9 mouse cellular contexts compared by ENCODE assay signal in the genomic region with DNA sequence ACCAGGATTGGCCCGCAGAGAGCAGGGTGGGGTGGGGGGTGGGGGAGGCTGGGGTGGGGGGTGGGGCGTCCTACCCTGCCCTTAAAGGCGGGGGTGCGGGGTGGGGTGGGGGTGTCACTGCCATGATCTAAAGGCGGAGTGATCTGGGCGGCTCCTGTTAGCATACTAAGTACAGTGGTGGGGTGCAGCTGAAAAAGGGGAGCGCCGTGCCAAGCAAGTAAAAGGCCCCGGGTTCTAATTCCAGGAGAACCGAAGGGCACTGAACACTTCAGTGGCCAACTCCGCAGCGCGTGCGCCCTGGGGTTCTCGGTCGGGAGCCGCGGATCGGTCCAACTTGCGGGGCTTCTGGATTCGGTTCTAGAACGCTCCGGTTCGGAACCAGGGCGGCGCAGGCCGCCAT. TPM values are rescaled to one million over a fixed set of nuclear protein-coding genes. Genes with fewer than 3 reads are reported as not detected.
DNase-seq lines count a peak whose midpoint lies in the region; ATAC-seq and TF ChIP-seq lines count a peak whose summit lies in the region.
"Had no signal": no experiment of that assay in that cellular context is flagged by ENCODE, and none has a peak within 500 bp of the region (broad histone marks: within the 10 kb centered on the region; RNA-seq: fewer than 3 reads in every experiment).

No protein-coding gene starts in this region.

- H3K27ac ChIP-seq in heart, embryonic 11.5 days (ENCODE audit: low read depth, low read length) = no peak overlapping the region
- no peak overlapping the region for H3K27ac ChIP-seq in forebrain, embryonic 13.5 days
- peak overlapping the region; percentile 91 for H3K27ac ChIP-seq in liver, embryonic 15.5 days (replicated peaks)

- DNase-seq in heart, adult 11 months = no peak
- no peak for DNase-seq in left cerebral cortex, adult 8-10 months (ENCODE audit: low spot score in 2 of 2)
- DNase-seq in yolk sac, embryonic 10.5 days (ENCODE audit: low spot score) = no peak

- peak overlapping the region; percentile 81 for H3K9ac ChIP-seq in heart, embryonic 11.5 days (ENCODE audit: low read depth, low read length)
- H3K9ac ChIP-seq in forebrain, embryonic 13.5 days = peak overlapping the region; percentile 70
- H3K9ac ChIP-seq in liver, embryonic 15.5 days = peak overlapping the region; percentile 91

- H3K4me2 ChIP-seq in heart, embryonic 11.5 days = peak overlapping the region; percentile 99
- H3K4me2 ChIP-seq in forebrain, embryonic 13.5 days = peak overlapping the region; percentile 94
- peak overlapping the region; percentile 100 for H3K4me2 ChIP-seq in liver, embryonic 15.5 days

- no peak for TF ChIP-seq CTCF in E14TG2a.4 (conservative IDR thresholded peaks at IDR 0.05; ENCODE audit: low read length)

- 0% methylated on average over 26 of the region's 27 CpGs for WGBS in heart, embryonic 11.5 days (ENCODE audit: insufficient replicate concordance)
- WGBS in forebrain, embryonic 13.5 days = under 1% methylated on average over 24 of the region's 27 CpGs
- WGBS in liver, embryonic 15.5 days (ENCODE audit: insufficient replicate concordance) = under 1% methylated on average over 27 of the region's 27 CpGs

- H3K4me1 ChIP-seq in heart, embryonic 11.5 days (ENCODE audit: control insufficient read depth, insufficient read depth, low read length) = no peaks in the 10 kb centered on the region
- peaks cover 22% of the 10 kb centered on the region for H3K4me1 ChIP-seq in E14TG2a.4 (replicated peaks; ENCODE audit: low read depth, low read length)
- H3K4me1 ChIP-seq in forebrain, embryonic 13.5 days = peaks cover 7% of the 10 kb centered on the region
- H3K4me1 ChIP-seq in liver, embryonic 15.5 days (replicated peaks) = peaks cover 22% of the 10 kb centered on the region

- H3K4me3 ChIP-seq in heart, embryonic 11.5 days (ENCODE audit: low read depth, low read length) = peak overlapping the region; percentile 47
- peak overlapping the region; percentile 90 for H3K4me3 ChIP-seq in E14TG2a.4 (replicated peaks; ENCODE audit: low read length)
- H3K4me3 ChIP-seq in forebrain, embryonic 13.5 days = peak overlapping the region; percentile 50
- peak overlapping the region; percentile 76 for H3K4me3 ChIP-seq in liver, embryonic 15.5 days (replicated peaks)

- no peaks in the 10 kb centered on the region for H3K27me3 ChIP-seq in heart, embryonic 11.5 days (ENCODE audit: control insufficient read depth, insufficient read depth, low read length)
- H3K27me3 ChIP-seq in E14TG2a.4 (ENCODE audit: insufficient read depth, low read length) = no peaks in the 10 kb centered on the region
- no peaks in the 10 kb centered on the region for H3K27me3 ChIP-seq in forebrain, embryonic 13.5 days
- H3K27me3 ChIP-seq in liver, embryonic 15.5 days = no peaks in the 10 kb centered on the region
- H3K27me3 ChIP-seq: Patski had no signal

- no peaks in the 10 kb centered on the region for H3K36me3 ChIP-seq in heart, embryonic 11.5 days (ENCODE audit: control insufficient read depth, insufficient read depth, low read length)
- peaks cover 21% of the 10 kb centered on the region for H3K36me3 ChIP-seq in E14TG2a.4 (ENCODE audit: insufficient read depth, low read length)
- peaks cover 17% of the 10 kb centered on the region for H3K36me3 ChIP-seq in forebrain, embryonic 13.5 days (ENCODE audit: poor library complexity, severe bottlenecking)
- H3K36me3 ChIP-seq in liver, embryonic 15.5 days (replicated peaks) = no peaks in the 10 kb centered on the region

- peak; percentile 37 for ATAC-seq in heart, embryonic 11.5 days (replicated peaks; ENCODE audit: insufficient number of reproducible peaks, low FRiP score, low TSS enrichment)
- ATAC-seq in forebrain, embryonic 13.5 days = no peak; the same call in none of the 2 replicates
- ATAC-seq in liver, embryonic 15.5 days (ENCODE audit: insufficient read depth) = peak; percentile 77
- ATAC-seq in erythroid progenitor cell, adult 5-6 weeks (replicated peaks; ENCODE audit: low FRiP score, poor library complexity, severe bottlenecking) = no peak

- no peaks in the 10 kb centered on the region for H3K9me3 ChIP-seq in heart, embryonic 11.5 days (replicated peaks; ENCODE audit: control insufficient read depth, low read length)
- peaks cover 13% of the 10 kb centered on the region for H3K9me3 ChIP-seq in E14TG2a.4 (ENCODE audit: low read length)
- H3K9me3 ChIP-seq in forebrain, embryonic 13.5 days (replicated peaks) = no peaks in the 10 kb centered on the region
- H3K9me3 ChIP-seq in liver, embryonic 15.5 days (replicated peaks) = no peaks in the 10 kb centered on the region

RNA-seq across cellular contexts. Expression of a gene that starts 0.4 kb away (rescaled TPM):
- polyA plus RNA-seq in heart, embryonic 11.5 days (2014; fragmentation: Nextera tagmentation; extraction: Ambion mirVana) = 9.4 and 12.0 TPM in 2 replicates
- polyA plus RNA-seq in forebrain, embryonic 13.5 days (2015; fragmentation: Nextera tagmentation; extraction: Ambion mirVana) = 5.3 and 5.9 TPM in 2 replicates
- 4.7 and 6.8 TPM in 2 replicates for polyA plus RNA-seq in liver, embryonic 15.5 days (2015; fragmentation: Nextera tagmentation; extraction: Ambion mirVana)
- total RNA-seq in left cerebral cortex, adult 8-10 months (2022) = 1 to 10 TPM in 3 of 4 experiments, under 1 TPM in 1; 0.66 to 2.3 (median 1.4) TPM
- 2.9 and 6.3 TPM in 2 replicates for total RNA-seq in erythroid progenitor cell, adult 5-6 weeks (2015; ENCODE audit: low replicate concordance)
- 1.4 and 3.6 TPM in 2 replicates for total RNA-seq in erythroid progenitor cell, adult 5-6 weeks (2017; ENCODE audit: low replicate concordance)

RNA-seq across cellular contexts. Expression of a gene that starts 18.8 kb away (rescaled TPM):
- 0.30 TPM in 1 of 2 replicates, not detected in the other for polyA plus RNA-seq in heart, embryonic 11.5 days (2014; fragmentation: Nextera tagmentation; extraction: Ambion mirVana)
- 3.7 and 4.1 TPM in 2 replicates for polyA plus RNA-seq in forebrain, embryonic 13.5 days (2015; fragmentation: Nextera tagmentation; extraction: Ambion mirVana)
- polyA plus RNA-seq in liver, embryonic 15.5 days (2015; fragmentation: Nextera tagmentation; extraction: Ambion mirVana) = 0.22 and 0.28 TPM in 2 replicates
- total RNA-seq in left cerebral cortex, adult 8-10 months (2022) = not detected
- total RNA-seq in erythroid progenitor cell, adult 5-6 weeks (2015; ENCODE audit: low replicate concordance) = not detected in 2 replicates
- total RNA-seq in erythroid progenitor cell, adult 5-6 weeks (2017; ENCODE audit: low replicate concordance) = 3.9 TPM in 1 of 2 replicates, not detected in the other

Comparison
In these comparisons a context has a peak if more than half of its experiments do, and no peak if none do; other contexts are left out.
1. ATAC-seq: peak in heart, embryonic 11.5 days (single experiment) and liver, embryonic 15.5 days (single experiment); none in forebrain, embryonic 13.5 days (single experiment) and erythroid progenitor cell, adult 5-6 weeks (single experiment).
2. Peak in every context shown above with its lines, with median percentiles within 50 percentile points of each other: H3K4me2 ChIP-seq, H3K4me3 ChIP-seq and H3K9ac ChIP-seq.